Mouse (Mus musculus) CH12.LX (cell line): ENCODE measurements around the gene Senp6. TPM values are rescaled to one million over a fixed set of nuclear protein-coding genes. Genes with fewer than 3 reads are reported as not detected.
A peak's percentile ranks its signal among the peaks of the same experiment; 100 is the strongest.

Experiments used
- DNase-seq: peaks from one replicate; pipeline ENCODE4 v3.0.0-alpha.2; 2013; ENCODE audit errors: extremely low read depth
- H3K27ac ChIP-seq: 2 replicates; pipeline ENCODE4 v1.5.1; 2012; ENCODE audit warnings: low read depth, mild to moderate bottlenecking, control low read depth, moderate library complexity; ENCODE audit not compliant: insufficient read depth
- H3K27me3 ChIP-seq: replicated peaks from 2 replicates; pipeline ENCODE3; 2012; ENCODE audit warnings: inconsistent platforms
- H3K36me3 ChIP-seq, 2 experiments: replicated peaks in 1 of 2; 2 replicates each; pipeline versions ENCODE3 to v1.6.1; 2012; ENCODE audit warnings: inconsistent platforms in 1 of 2, low read length in 1 of 2, mild to moderate bottlenecking in 1 of 2, mixed read lengths in 1 of 2, moderate library complexity in 1 of 2; ENCODE audit not compliant: control insufficient read depth in 1 of 2, insufficient read depth in 1 of 2
- H3K4me1 ChIP-seq, 2 experiments: 2 replicates each; pipeline ENCODE4 v1.6.1; 2012; ENCODE audit warnings: inconsistent platforms in 1 of 2, moderate library complexity in 1 of 2; ENCODE audit not compliant: insufficient read depth in 2 of 2, control insufficient read depth in 1 of 2
- H3K4me2 ChIP-seq: 2 replicates; pipeline ENCODE4 v1.6.1; 2012; ENCODE audit warnings: low read depth, mild to moderate bottlenecking, control low read depth; ENCODE audit not compliant: poor library complexity, insufficient read depth, severe bottlenecking
- H3K4me3 ChIP-seq, 3 experiments: fragments of 150-350 bp in 1 of 3; sonication (generic) in 1 of 3; replicated peaks in 1 of 3; 2 replicates each; pipeline versions ENCODE3 to v1.5.1; 2011 to 2012; ENCODE audit warnings: low read depth in 2 of 3, low read length in 2 of 3, mild to moderate bottlenecking in 2 of 3, moderate library complexity in 2 of 3, control low read depth in 1 of 3, improper control_type of control experiment in 1 of 3, inconsistent platforms in 1 of 3, mixed read lengths in 1 of 3; ENCODE audit not compliant: poor library complexity in 1 of 3
- H3K79me2 ChIP-seq: replicated peaks from 2 replicates; pipeline ENCODE4 v1.6.1; 2012; ENCODE audit warnings: mild to moderate bottlenecking, moderate library complexity; ENCODE audit not compliant: control insufficient read depth, poor library complexity, insufficient read depth, severe bottlenecking; ENCODE audit errors: extremely low read depth
- H3K9ac ChIP-seq: 2 replicates; pipeline ENCODE4 v1.6.1; 2012; ENCODE audit warnings: low read depth, mild to moderate bottlenecking, control low read depth, moderate library complexity; ENCODE audit not compliant: insufficient read depth
- H3K9me3 ChIP-seq: replicated peaks from 2 replicates; pipeline ENCODE3; 2012; ENCODE audit warnings: low read length, inconsistent platforms, mixed read lengths
- BHLHE40 ChIP-seq: IDR thresholded peaks from 2 replicates; pipeline ENCODE4 v1.6.1; 2011; ENCODE audit warnings: mild to moderate bottlenecking, low read depth, low read length, improper control_type of control experiment
- CHD1 ChIP-seq: IDR thresholded peaks from 2 replicates; pipeline ENCODE4 v1.6.1; 2012; ENCODE audit warnings: low read depth, low read length, improper control_type of control experiment, inconsistent platforms
- E2F4 ChIP-seq: IDR thresholded peaks from 2 replicates; pipeline ENCODE4 v1.6.1; 2011; ENCODE audit warnings: low read depth, low read length, improper control_type of control experiment; ENCODE audit not compliant: insufficient replicate concordance
- ELF1 ChIP-seq: IDR thresholded peaks from 2 replicates; pipeline ENCODE4 v1.6.1; 2014; ENCODE audit warnings: low read depth, mild to moderate bottlenecking, inconsistent platforms, low read length, improper control_type of control experiment
- EP300 ChIP-seq: IDR thresholded peaks from 2 replicates; pipeline ENCODE4 v1.6.1; 2011; ENCODE audit warnings: low read length, improper control_type of control experiment
- ETS1 ChIP-seq: conservative IDR thresholded peaks from 2 replicates; pipeline ENCODE4 v1.6.1; 2012; ENCODE audit warnings: low read depth, mild to moderate bottlenecking, inconsistent platforms, low read length, improper control_type of control experiment, moderate library complexity
- GABPA ChIP-seq: IDR thresholded peaks from 2 replicates; pipeline ENCODE4 v1.6.1; 2012; ENCODE audit warnings: low read depth, low read length, improper control_type of control experiment, inconsistent platforms; ENCODE audit not compliant: insufficient replicate concordance
- IRF4 ChIP-seq: IDR thresholded peaks from 2 replicates; pipeline ENCODE4 v1.6.1; 2014; ENCODE audit warnings: low read depth, mild to moderate bottlenecking, inconsistent platforms, low read length, improper control_type of control experiment
- JUN ChIP-seq: IDR thresholded peaks from 2 replicates; pipeline ENCODE4 v1.6.1; 2011; ENCODE audit warnings: low read depth, mild to moderate bottlenecking, low read length, improper control_type of control experiment, moderate library complexity; ENCODE audit not compliant: insufficient read depth
- JUND ChIP-seq: conservative IDR thresholded peaks from 2 replicates; pipeline ENCODE4 v1.6.1; 2011; ENCODE audit warnings: low read depth, low read length, improper control_type of control experiment
- KAT2A ChIP-seq: IDR thresholded peaks from 2 replicates; pipeline ENCODE4 v1.6.1; 2012; ENCODE audit warnings: low read length, improper control_type of control experiment, inconsistent platforms; ENCODE audit not compliant: insufficient replicate concordance
- MAFK ChIP-seq: IDR thresholded peaks from 2 replicates; pipeline ENCODE4 v1.6.1; 2011; ENCODE audit warnings: low read length, improper control_type of control experiment; ENCODE audit not compliant: insufficient replicate concordance
- MAZ ChIP-seq: IDR thresholded peaks from 2 replicates; pipeline ENCODE4 v1.6.1; 2012; ENCODE audit warnings: low read depth, mild to moderate bottlenecking, inconsistent platforms, low read length, improper control_type of control experiment, moderate library complexity
- MXI1 ChIP-seq: IDR thresholded peaks from 2 replicates; pipeline ENCODE4 v1.6.1; 2011; ENCODE audit warnings: mild to moderate bottlenecking, low read depth, low read length, improper control_type of control experiment
- MYC ChIP-seq: IDR thresholded peaks from 2 replicates; pipeline ENCODE4 v1.6.1; 2011; ENCODE audit warnings: low read depth, mild to moderate bottlenecking, improper control_type of control experiment, low read length
- NELFE ChIP-seq: IDR thresholded peaks from 2 replicates; pipeline ENCODE4 v1.6.1; 2011; ENCODE audit warnings: low read depth, low read length, improper control_type of control experiment
- NRF1 ChIP-seq: IDR thresholded peaks from 2 replicates; pipeline ENCODE4 v1.6.1; 2014; ENCODE audit warnings: low read depth, mild to moderate bottlenecking, inconsistent platforms, low read length, improper control_type of control experiment, moderate library complexity
- POLR2A ChIP-seq: IDR thresholded peaks from 2 replicates; pipeline ENCODE4 v1.6.1; 2011; ENCODE audit warnings: low read depth, mild to moderate bottlenecking, improper control_type of control experiment, low read length
- POLR2AphosphoS2 ChIP-seq: IDR thresholded peaks from 2 replicates; pipeline ENCODE4 v1.6.1; 2011; ENCODE audit warnings: low read depth, low read length, improper control_type of control experiment
- RAD21 ChIP-seq: IDR thresholded peaks from 2 replicates; pipeline ENCODE4 v1.6.1; 2011; ENCODE audit warnings: low read depth, mild to moderate bottlenecking, low read length, improper control_type of control experiment, moderate library complexity
- RCOR1 ChIP-seq: conservative IDR thresholded peaks from 2 replicates; pipeline ENCODE4 v1.6.1; 2012; ENCODE audit warnings: low read depth, mild to moderate bottlenecking, inconsistent platforms, low read length, improper control_type of control experiment
- SIN3A ChIP-seq: IDR thresholded peaks from 2 replicates; pipeline ENCODE4 v1.6.1; 2012; ENCODE audit warnings: low read length, improper control_type of control experiment, inconsistent platforms
- SMC3 ChIP-seq: IDR thresholded peaks from 2 replicates; pipeline ENCODE4 v1.6.1; 2011; ENCODE audit warnings: low read depth, low read length, improper control_type of control experiment
- TBP ChIP-seq: conservative IDR thresholded peaks from 2 replicates; pipeline ENCODE4 v1.6.1; 2011; ENCODE audit warnings: low read depth, low read length, improper control_type of control experiment
- TCF12 ChIP-seq: IDR thresholded peaks from 2 replicates; pipeline ENCODE4 v1.6.1; 2014; ENCODE audit warnings: low read depth, mild to moderate bottlenecking, inconsistent platforms, low read length, improper control_type of control experiment
- UBTF ChIP-seq: IDR thresholded peaks from 2 replicates; pipeline ENCODE4 v1.6.1; 2012; ENCODE audit warnings: low read depth, mild to moderate bottlenecking, inconsistent platforms, low read length, improper control_type of control experiment, moderate library complexity
- USF1 ChIP-seq: IDR thresholded peaks from 2 replicates; pipeline ENCODE4 v1.6.1; 2014; ENCODE audit warnings: low read depth, mild to moderate bottlenecking, inconsistent platforms, low read length, improper control_type of control experiment
- ZC3H11A ChIP-seq: IDR thresholded peaks from 2 replicates; pipeline ENCODE4 v1.6.1; 2012; ENCODE audit warnings: low read depth, mild to moderate bottlenecking, inconsistent platforms, low read length, improper control_type of control experiment
- ZKSCAN1 ChIP-seq: IDR thresholded peaks from 2 replicates; pipeline ENCODE4 v1.6.1; 2012; ENCODE audit warnings: low read depth, inconsistent platforms, low read length, improper control_type of control experiment, borderline replicate concordance
- ZMIZ1 ChIP-seq: IDR thresholded peaks from 2 replicates; pipeline ENCODE4 v1.6.1; 2012; ENCODE audit warnings: low read depth, mild to moderate bottlenecking, inconsistent platforms, low read length, improper control_type of control experiment
- ZNF384 ChIP-seq: IDR thresholded peaks from 2 replicates; pipeline ENCODE4 v1.6.1; 2012; ENCODE audit warnings: low read depth, low read length, improper control_type of control experiment, inconsistent platforms
- dilution Hi-C: fragments of 300-500 bp; cut with MboI; formaldehyde crosslinking; loops from 2 replicates; pipeline ENCODE4 v1.14.3; 2020; ENCODE audit warnings: low sequenced_read_pairs; ENCODE audit not compliant: extremely low pct_unique_long_range_greater_than_20kb, extremely low pct_ligation_motif_present
- in situ Hi-C: fragments of 300-500 bp; cut with MboI; formaldehyde crosslinking; loops from 3 replicates; pipeline ENCODE4 v1.14.3; 2019; ENCODE audit warnings: low sequenced_read_pairs, low pct_ligation_motif_present, low pct_unique_long_range_greater_than_20kb, mixed read lengths
- polyA plus RNA-seq: library from polyadenylated mRNA; unstranded; fragments of >175 nt; gene quantifications from 2 replicates; pipeline ENCODE4 v1.2.1, GENCODE M21; 2012; ENCODE audit warnings: low read depth; ENCODE audit not compliant: insufficient read length
- total RNA-seq, 2 experiments: library from RNA; depleted of rRNA; stranded (reverse); fragments of 300-350 nt in 1 of 2; fragments of >200 nt in 1 of 2; gene quantifications; 2 replicates each; pipeline ENCODE4 v1.2.3; 2012 to 2014

The Senp6 gene
- total and polyA plus RNA-seq, 3 experiments = 97.5 to 167 (median 113) TPM

GRCm38 (mm10) chr9:80164611-80165474 is 98.1 kb downstream of the Senp6 start, which contains the start of gene Myo6:
Gene Myo6 (plus strand): TSS chr9:80165031.
- in situ Hi-C loops = no loop called here

GRCm38 (mm10) chr9:80165690-80166089 is 99.0 kb downstream of the Senp6 start:
- peaks cover 3 to 14% of the 10 kb centered on the region in 2 experiments; a peak in 2 of 4 replicates for H3K4me1 ChIP-seq
- H3K9me3 ChIP-seq = peaks cover 4% of the 10 kb centered on the region
- in situ Hi-C loops = no loop called here
- H3K36me3 ChIP-seq = no peaks in the 10 kb centered on the region
- no peak overlapping the region for H3K4me3 ChIP-seq
- TF ChIP-seq E2F4 = no peak
- no peak for TF ChIP-seq RAD21
- no peak for TF ChIP-seq USF1
- TF ChIP-seq TBP = no peak
- no peak for TF ChIP-seq TCF12
- TF ChIP-seq ELF1 = no peak
- no peak for TF ChIP-seq ETS1
- TF ChIP-seq IRF4 = no peak
- no peak for TF ChIP-seq SMC3
- no peak for TF ChIP-seq KAT2A
- no peak for TF ChIP-seq JUN
- TF ChIP-seq MYC = no peak
- no peak for TF ChIP-seq BHLHE40
- TF ChIP-seq ZNF384 = no peak
- no peak for TF ChIP-seq ZKSCAN1
- no peak for TF ChIP-seq MAFK
- TF ChIP-seq POLR2AphosphoS2 = no peak
- TF ChIP-seq GABPA = no peak
- TF ChIP-seq MXI1 = no peak
- TF ChIP-seq EP300 = no peak
- peaks cover 7% of the 10 kb centered on the region for H3K27me3 ChIP-seq
- DNase-seq = no peak
- no peak overlapping the region for H3K9ac ChIP-seq
- no peak overlapping the region for H3K4me2 ChIP-seq
- no peaks in the 10 kb centered on the region for H3K79me2 ChIP-seq
- dilution Hi-C loops = no loop called here
- no peak overlapping the region for H3K27ac ChIP-seq

More at GRCm38 (mm10) chr9:80164611-80165474, 98.1 kb downstream of the Senp6 start, which contains the start of gene Myo6:
- no peak within 1 kb of the TSS for H3K27ac ChIP-seq
- H3K27me3 ChIP-seq = peaks cover 7% of the 10 kb centered on the region
- H3K79me2 ChIP-seq = no peaks in the 10 kb centered on the region
- peak within 1 kb of the TSS; percentile 16; the same call in 1 of the 2 replicates for H3K9ac ChIP-seq
- TF ChIP-seq TBP (no peak), JUND (no peak), ELF1 (0 out of 2 replicates have a peak, but pooled peaks have one; percentile 9), POLR2A (0 out of 2 replicates have a peak, but pooled peaks have one; percentile 23), NRF1 (peak; percentile 65), MAFK (no peak), TCF12 (0 out of 2 replicates have a peak, but pooled peaks have one; percentile 40), SIN3A (no peak; the same call in 1 of the 2 replicates), GABPA (no peak), JUN (no peak), ZC3H11A (no peak), UBTF (0 out of 2 replicates have a peak, but pooled peaks have one; percentile 30), ZMIZ1 (no peak), MAZ (0 out of 2 replicates have a peak, but pooled peaks have one; percentile 16), RCOR1 (no peak), NELFE (no peak), ETS1 (no peak), CHD1 (no peak), MYC (no peak), SMC3 (no peak)
- H3K4me1 ChIP-seq = peaks cover 3 to 14% of the 10 kb centered on the region in 2 experiments; a peak in 2 of 4 replicates
- peaks cover 4% of the 10 kb centered on the region for H3K9me3 ChIP-seq
- DNase-seq = peak; percentile 68
- H3K4me3 ChIP-seq = peak within 1 kb of the TSS; percentile 55 to 91 (median 66)
- peak within 1 kb of the TSS; percentile 85 for H3K4me2 ChIP-seq
- dilution Hi-C loops = no loop called here
- H3K36me3 ChIP-seq = no peaks in the 10 kb centered on the region
